Mouse (Mus musculus): Measurements from ENCODE around the gene Recql5.
"Not testable (repeated sequence)": the region's sequence is repeated elsewhere in the genome, so short reads cannot be mapped to it uniquely, and the experiment has no call there.

Gene Recql5

GRCm38 (mm10) chr11:115863895-115864294, 69.4 kb downstream of the Recql5 start:
- in situ Hi-C loops (cut with MboI, MseI) = no loop called here

- in situ Hi-C loops (cut with MboI, MseI) = no loop called here
Measured at GRCm38 (mm10) chr11:115859143-115859945, 73.9 kb downstream of the Recql5 start.

GRCm38 (mm10) chr11:115858354-115858753, 74.9 kb downstream of the Recql5 start, which contains the start of gene Myo15b:
Gene Myo15b, plus strand, starts transcription at chr11:115858406.
- in situ Hi-C loops (cut with MboI, MseI) = no loop called here

GRCm38 (mm10) chr11:115857936-115858335, 75.3 kb downstream of the Recql5 start:
- in situ Hi-C loops (cut with MboI, MseI) = no loop called here

- in situ Hi-C loops (cut with MboI, MseI) = not testable (repeated sequence)
Measured at GRCm38 (mm10) chr11:115857146-115857545, 76.1 kb downstream of the Recql5 start.

- in situ Hi-C loops (cut with MboI, MseI) = loop anchor here (5.0 kb wide), 1 partner anchor 67 kb away; no protein-coding TSS in a partner anchor
Measured at GRCm38 (mm10) chr11:115854674-115855073, 78.6 kb downstream of the Recql5 start.

GRCm38 (mm10) chr11:115845819-115846218, 87.5 kb downstream of the Recql5 start:
- in situ Hi-C loops (cut with MboI, MseI) = no loop called here

GRCm38 (mm10) chr11:115844240-115844639, 89.0 kb downstream of the Recql5 start:
- in situ Hi-C loops (cut with MboI, MseI) = no loop called here

- in situ Hi-C loops (cut with MboI, MseI) = no loop called here
Measured at GRCm38 (mm10) chr11:115843891-115844239, 89.4 kb downstream of the Recql5 start.

GRCm38 (mm10) chr11:115843141-115843890, 90.0 kb downstream of the Recql5 start:
- in situ Hi-C loops (cut with MboI, MseI) = no loop called here

All from regulatory T cell (primary cell).